Mouse (Mus musculus) thymus, adult 2 months (tissue): ENCODE measurements around the gene Ndufs3. TPM values are rescaled to one million over a fixed set of nuclear protein-coding genes. Genes with fewer than 3 reads are reported as not detected.

Source experiments
- DNase-seq: peaks from one replicate; pipeline ENCODE4 v3.0.0; 2021
- H3K27ac ChIP-seq: fragments of 200-500 bp; 2 replicates; pipeline ENCODE4 v1.5.1; 2012; ENCODE audit warnings: low read length, control low read depth; ENCODE audit not compliant: control insufficient read depth, insufficient read depth
- H3K27me3 ChIP-seq: fragments of 200-500 bp; 2 replicates; pipeline ENCODE4 v1.6.1; 2012; ENCODE audit warnings: mild to moderate bottlenecking, low read length, moderate library complexity, mixed read lengths; ENCODE audit not compliant: control insufficient read depth, insufficient read depth
- H3K36me3 ChIP-seq: fragments of 200-500 bp; 2 replicates; pipeline ENCODE4 v1.6.1; 2012; ENCODE audit warnings: mild to moderate bottlenecking, low read length, moderate library complexity; ENCODE audit not compliant: control insufficient read depth, insufficient read depth
- H3K4me1 ChIP-seq: fragments of 200-500 bp; replicated peaks from 2 replicates; pipeline ENCODE4 v1.6.1; 2012; ENCODE audit warnings: low read length; ENCODE audit not compliant: control insufficient read depth, insufficient read depth
- H3K4me3 ChIP-seq: fragments of 200-500 bp; 2 replicates; pipeline ENCODE4 v1.5.1; 2012; ENCODE audit warnings: mild to moderate bottlenecking, low read length, control low read depth, moderate library complexity; ENCODE audit not compliant: control insufficient read depth, insufficient read depth
- CTCF ChIP-seq: fragments of 200-500 bp; IDR thresholded peaks from 2 replicates; pipeline ENCODE4 v1.5.1; 2012; ENCODE audit warnings: mild to moderate bottlenecking, control low read depth, low read length, moderate library complexity, borderline replicate concordance; ENCODE audit not compliant: control insufficient read depth, poor library complexity, insufficient read depth; ENCODE audit errors: extremely low read depth
- POLR2A ChIP-seq: fragments of 200-500 bp; IDR thresholded peaks from 2 replicates; pipeline ENCODE4 v1.6.1; 2012; ENCODE audit warnings: mild to moderate bottlenecking, low read length, control low read depth, moderate library complexity; ENCODE audit not compliant: control insufficient read depth, poor library complexity, insufficient read depth; ENCODE audit errors: extremely low read depth
- WGBS: fragments of 180-500 bp; shearing (Covaris S2); methylation state at CpG from one replicate; pipeline ENCODE4 v1.1.7; 2018; 5-methylcytosine and 5-hydroxymethylcytosine counted together
- polyA plus RNA-seq: library from polyadenylated mRNA; depleted of rRNA; stranded (reverse); fragments of >200 nt; gene quantifications from 2 replicates; pipeline ENCODE4 v1.2.3, GENCODE M21; 2012; rRNA removed

Gene Ndufs3
- polyA plus RNA-seq, 1 experiment = 163 TPM

DNA sequence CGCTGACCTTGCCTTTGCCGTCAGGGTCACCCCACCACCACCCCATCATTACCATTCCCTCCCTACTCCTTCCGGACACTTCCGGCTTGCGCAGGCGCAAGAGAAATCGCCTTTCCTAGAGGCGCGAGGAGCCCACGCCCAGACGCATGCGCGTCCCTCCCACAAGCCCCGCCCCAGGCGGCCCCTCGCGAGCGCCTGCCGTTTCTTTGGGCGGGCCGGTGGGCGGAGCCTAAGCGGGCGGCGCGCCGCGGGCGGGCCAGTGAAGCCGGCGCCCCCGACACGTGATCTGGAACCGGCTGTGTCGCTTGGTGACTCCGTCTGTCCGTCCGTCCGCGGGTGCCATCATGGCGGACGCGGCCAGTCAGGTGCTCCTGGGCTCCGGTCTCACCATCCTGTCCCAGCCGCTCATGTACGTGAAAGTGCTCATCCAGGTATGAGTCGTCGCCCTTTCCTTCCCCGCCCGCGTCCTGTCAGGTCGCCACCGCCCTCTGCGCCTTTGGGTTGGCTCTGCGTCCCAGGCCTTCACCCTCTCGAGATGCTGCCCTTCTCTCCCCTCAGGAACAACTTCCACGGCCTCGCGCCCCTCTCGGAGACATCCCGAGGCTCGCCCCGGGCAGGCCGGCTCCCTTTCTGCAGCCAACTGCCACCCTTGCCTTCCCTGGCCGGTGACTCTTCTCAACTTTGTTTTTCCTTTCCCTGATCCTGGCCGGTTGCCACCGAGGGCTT lies 57.5 kb downstream of the Ndufs3 start, which contains the start of gene Mtch2:
TSS of gene Mtch2 (plus strand) at position 201 of the 726 bp plus-strand sequence.
- H3K27ac ChIP-seq = peak within 1 kb of the TSS; percentile 3; the same call in 1 of the 2 replicates
- TF ChIP-seq CTCF (peak; percentile 66; the same call in 1 of the 2 replicates), POLR2A (peak; percentile 84)

DNA sequence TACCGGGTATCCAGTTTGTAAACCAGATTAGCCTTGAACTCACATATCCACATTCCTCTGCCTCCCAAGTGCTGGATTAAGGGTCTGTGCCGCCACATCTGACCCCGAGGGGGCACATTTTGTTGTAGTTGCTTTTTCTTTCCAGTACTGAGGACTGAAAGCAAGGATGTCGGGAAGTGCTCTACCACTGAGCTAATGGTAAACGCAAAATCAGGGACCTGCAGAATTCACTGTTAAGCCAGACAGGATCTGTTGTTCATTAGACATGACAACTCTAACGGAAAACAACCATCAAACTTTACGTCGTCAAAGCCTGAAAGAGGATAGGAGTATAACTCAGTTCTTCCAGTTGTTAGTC lies 58.1 kb downstream of the Ndufs3 start:
- H3K4me1 ChIP-seq = peaks cover 2% of the 10 kb centered on the region; the same call in 1 of the 2 replicates
- H3K27ac ChIP-seq = no peak overlapping the region
- peak overlapping the region; percentile 76 for H3K4me3 ChIP-seq
- WGBS = 7% methylated on average over 8 of the region's 8 CpGs
- DNase-seq = no peak
- no peaks in the 10 kb centered on the region for H3K27me3 ChIP-seq
- peaks cover 6% of the 10 kb centered on the region; the same call in 1 of the 2 replicates for H3K36me3 ChIP-seq
- no peak for TF ChIP-seq POLR2A
- no peak for TF ChIP-seq CTCF

More for the DNA sequence above, 57.5 kb downstream of the Ndufs3 start, which contains the start of gene Mtch2:
- peak; percentile 99 for DNase-seq
- Histone ChIP-seq H3K27me3 (no peaks in the 10 kb centered on the region), H3K36me3 (peaks cover 6% of the 10 kb centered on the region), H3K4me1 (peaks cover 2% of the 10 kb centered on the region; the same call in 1 of the 2 replicates), H3K4me3 (peak within 1 kb of the TSS; percentile 76)
- WGBS = under 1% methylated on average over 67 of the region's 67 CpGs

GRCm38 (mm10) chr2:90846171-90846570 lies 58.5 kb downstream of the Ndufs3 start:
- no peak for TF ChIP-seq POLR2A
- TF ChIP-seq CTCF = no peak
- H3K4me1 ChIP-seq = peaks cover 2% of the 10 kb centered on the region; the same call in 1 of the 2 replicates
- no peak overlapping the region for H3K4me3 ChIP-seq
- H3K27ac ChIP-seq = no peak overlapping the region
- WGBS = 78% methylated on average over 6 of the region's 6 CpGs
- DNase-seq = peak; percentile 6
- no peaks in the 10 kb centered on the region for H3K27me3 ChIP-seq
- peaks cover 5% of the 10 kb centered on the region; the same call in 1 of the 2 replicates for H3K36me3 ChIP-seq

- TF ChIP-seq CTCF (no peak), POLR2A (no peak)
- DNase-seq = no peak
- no peak overlapping the region for H3K27ac ChIP-seq
- H3K27me3 ChIP-seq = no peaks in the 10 kb centered on the region
- 92% methylated on average over 5 of the region's 5 CpGs for WGBS
- no peaks in the 10 kb centered on the region for H3K36me3 ChIP-seq
- H3K4me3 ChIP-seq = no peak overlapping the region
- peaks cover 2% of the 10 kb centered on the region; the same call in 1 of the 2 replicates for H3K4me1 ChIP-seq
These were observed 59.4 kb downstream of the Ndufs3 start for GRCm38 (mm10) chr2:90845234-90845633.

Other genes with a start within 250 kb of the Ndufs3 start
- gene Nup160, start 227.6 kb downstream of the Ndufs3 start, polyA plus RNA-seq = 21.9 and 22.7 TPM in 2 replicates
- 101 and 105 TPM in 2 replicates for gene Fnbp4, start 159.5 kb downstream of the Ndufs3 start, polyA plus RNA-seq
- gene Agbl2, start 122.1 kb downstream of the Ndufs3 start, polyA plus RNA-seq = 0.31 and 0.44 TPM in 2 replicates
- gene Mtch2, start 57.7 kb downstream of the Ndufs3 start, polyA plus RNA-seq = 44.2 and 57.2 TPM in 2 replicates
- gene C1qtnf4, start 19.0 kb downstream of the Ndufs3 start, polyA plus RNA-seq = 2.5 and 4.9 TPM in 2 replicates
- gene Kbtbd4, start 87 bp downstream of the Ndufs3 start, polyA plus RNA-seq = 26.9 and 29.1 TPM in 2 replicates
- 92.7 and 96.2 TPM in 2 replicates for gene Celf1, start 35.6 kb upstream of the Ndufs3 start, polyA plus RNA-seq
- 9.0 and 10.1 TPM in 2 replicates for gene Rapsn, start 130.8 kb upstream of the Ndufs3 start, polyA plus RNA-seq
- gene Psmc3, start 149.2 kb upstream of the Ndufs3 start, polyA plus RNA-seq = 103 and 114 TPM in 2 replicates
- 45.8 and 59.0 TPM in 2 replicates for gene Slc39a13, start 165.6 kb upstream of the Ndufs3 start, polyA plus RNA-seq
- 53.6 and 55.7 TPM in 2 replicates for gene Spi1, start 177.6 kb upstream of the Ndufs3 start, polyA plus RNA-seq
- 2.4 and 57.9 TPM in 2 replicates for gene Mybpc3, start 213.3 kb upstream of the Ndufs3 start, polyA plus RNA-seq